Mouse (Mus musculus) spleen, embryonic (tissue): ENCODE measurements around the gene Mettl26.

ENCODE experiments used
- CTCF ChIA-PET: fragments of 350-600 bp; sonication (Branson Sonifier 250); formaldehyde crosslinking; loops from one replicate; lab custom pipeline; 2022; lab: Charles Lee

The Mettl26 gene

DNA sequence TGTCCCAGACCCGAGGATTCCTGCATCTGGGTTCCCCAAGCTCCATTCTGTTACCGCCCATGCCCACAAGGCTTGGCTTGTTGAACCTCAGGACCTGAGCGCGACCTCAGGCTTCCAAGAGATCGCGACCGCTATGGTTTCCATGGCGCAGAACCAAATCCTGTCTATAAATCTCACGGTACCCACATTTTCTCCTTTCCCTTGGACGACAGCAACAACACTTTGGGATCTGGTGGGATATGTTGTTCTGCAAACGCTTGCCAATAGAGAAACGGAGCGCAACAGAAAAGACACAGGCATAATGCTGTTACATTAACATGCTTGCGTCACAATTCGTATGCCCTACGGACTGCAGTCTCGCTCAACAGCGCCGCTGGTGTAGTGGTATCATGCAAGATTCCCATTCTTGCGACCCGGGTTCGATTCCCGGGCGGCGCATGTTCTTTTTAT, at the start of gene Mettl26:
Mettl26 (plus strand) TSS at position 354 of the 450 bp plus-strand sequence.
- CTCF ChIA-PET, result no interaction called here

DNA sequence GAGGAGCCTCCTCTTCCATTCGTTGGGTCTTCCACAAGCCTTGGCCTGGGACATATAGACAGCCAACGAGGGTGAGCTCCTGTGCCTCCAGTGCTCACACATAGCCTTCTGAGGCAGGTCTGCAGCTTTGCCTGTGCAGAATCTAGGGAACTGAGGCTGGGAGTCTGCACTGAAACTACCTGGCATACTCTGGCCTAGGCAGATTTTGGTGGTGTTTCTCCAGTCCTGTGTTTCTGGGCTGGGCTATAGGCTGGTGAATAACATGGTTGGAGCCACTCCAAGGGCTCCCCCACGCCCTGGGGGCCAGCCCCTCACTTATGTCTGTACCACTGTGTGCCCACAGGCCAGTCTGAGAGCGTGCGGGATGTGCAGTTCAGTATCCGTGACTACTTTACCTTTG, 49.6 kb upstream of the Mettl26 start:
- CTCF ChIA-PET, result no interaction called here

DNA sequence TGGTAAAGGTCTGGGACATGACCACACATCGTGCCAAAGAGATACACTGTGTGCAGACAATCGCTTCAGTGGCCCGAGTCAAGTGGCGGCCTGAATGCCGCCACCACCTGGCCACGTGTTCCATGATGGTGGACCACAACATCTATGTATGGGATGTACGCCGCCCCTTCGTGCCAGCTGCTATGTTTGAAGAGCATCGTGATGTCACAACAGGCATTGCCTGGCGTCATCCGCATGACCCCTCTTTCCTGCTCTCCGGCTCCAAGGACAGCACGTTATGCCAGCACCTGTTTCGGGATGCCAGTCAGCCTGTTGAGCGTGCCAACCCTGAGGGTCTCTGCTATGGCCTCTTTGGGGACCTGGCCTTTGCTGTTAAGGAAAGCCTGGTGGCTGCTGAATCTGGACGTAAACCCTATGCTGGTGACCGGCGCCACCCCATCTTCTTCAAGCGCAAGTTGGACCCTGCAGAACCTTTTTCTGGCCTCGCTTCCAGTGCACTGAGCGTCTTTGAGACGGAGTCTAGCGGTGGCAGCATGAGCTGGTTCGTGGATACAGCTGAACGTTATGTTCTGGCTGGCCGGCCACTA, 48.8 kb upstream of the Mettl26 start:
- CTCF ChIA-PET, result no interaction called here

- CTCF ChIA-PET, result no interaction called here
These were observed 47.9 kb upstream of the Mettl26 start for GRCm38 (mm10) chr17:25827011-25827410.

GRCm38 (mm10) chr17:25827546-25828222, 47.2 kb upstream of the Mettl26 start:
- CTCF ChIA-PET, result interaction anchor here (0.7 kb wide), 1 partner anchor 20 kb away, joined by 3 read pairs; no protein-coding TSS in a partner anchor

GRCm38 (mm10) chr17:25828223-25828594, 46.7 kb upstream of the Mettl26 start:
- CTCF ChIA-PET, result interaction anchor here (0.7 kb wide), 1 partner anchor 21 kb away, joined by 3 read pairs; no protein-coding TSS in a partner anchor

GRCm38 (mm10) chr17:25828712-25829557, 45.9 kb upstream of the Mettl26 start, which contains the start of gene Jmjd8:
Gene Jmjd8, plus strand, starts transcription at chr17:25828867.
- CTCF ChIA-PET, result interaction anchor here (0.7 kb wide), 1 partner anchor 21 kb away, joined by 3 read pairs; no protein-coding TSS in a partner anchor

DNA sequence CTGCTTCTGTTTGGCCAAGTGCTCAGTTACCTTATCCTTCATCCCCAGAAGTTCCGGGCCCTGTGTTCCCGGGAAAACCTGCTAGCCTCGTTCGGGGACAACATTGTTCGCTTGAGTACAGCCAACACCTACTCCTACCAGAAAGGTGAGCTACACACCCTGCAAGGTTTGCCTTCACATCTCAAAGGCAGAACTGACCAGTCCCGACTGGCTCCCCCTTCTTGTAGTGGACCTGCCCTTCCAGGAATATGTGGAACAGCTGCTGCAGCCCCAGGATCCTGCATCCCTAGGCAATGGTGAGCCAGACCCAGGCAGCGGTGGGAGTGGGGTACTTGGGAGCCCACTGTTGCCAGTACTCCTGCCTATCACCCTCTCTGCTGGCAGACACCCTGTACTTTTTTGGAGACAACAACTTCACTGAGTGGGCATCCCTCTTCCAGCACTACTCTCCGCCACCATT, 45.3 kb upstream of the Mettl26 start:
- CTCF ChIA-PET, result no interaction called here

- CTCF ChIA-PET, result no interaction called here
These were observed 44.6 kb upstream of the Mettl26 start for GRCm38 (mm10) chr17:25830200-25830753.

DNA sequence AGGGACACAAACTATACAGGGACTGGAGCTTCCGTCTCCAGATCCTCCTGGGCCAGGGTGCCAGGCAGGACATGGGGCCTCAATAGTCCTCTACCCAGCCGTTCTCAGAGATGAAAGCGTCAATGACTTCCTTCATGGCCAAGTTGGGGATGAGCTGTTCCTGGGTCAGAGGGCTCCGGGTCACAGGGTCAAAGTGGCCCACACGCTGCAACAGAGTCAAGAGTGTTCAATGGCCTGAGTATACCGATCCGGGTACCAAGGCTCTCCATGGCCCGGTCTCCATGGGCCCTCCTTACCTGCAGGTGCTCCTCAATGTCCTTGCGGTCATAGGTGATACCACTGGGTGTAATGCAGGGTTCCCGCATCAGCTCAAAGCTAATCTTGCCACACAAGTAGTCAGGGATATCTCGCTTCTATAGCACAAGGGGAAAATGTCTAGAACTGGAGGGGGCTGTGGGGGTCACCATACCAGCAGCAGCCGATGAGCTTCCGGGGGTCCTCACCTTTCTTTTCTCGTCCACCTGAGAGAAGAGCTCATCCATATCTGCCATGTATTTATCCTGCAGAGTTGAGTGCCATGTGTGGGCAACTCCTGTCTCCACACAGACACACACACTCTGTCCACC, 44.0 kb upstream of the Mettl26 start:
- CTCF ChIA-PET, result interaction anchor here (0.7 kb wide), 1 partner anchor 210 kb away, joined by 5 read pairs; no protein-coding TSS in a partner anchor

- CTCF ChIA-PET, result no interaction called here
These were observed 43.2 kb upstream of the Mettl26 start for GRCm38 (mm10) chr17:25831451-25832281.

DNA sequence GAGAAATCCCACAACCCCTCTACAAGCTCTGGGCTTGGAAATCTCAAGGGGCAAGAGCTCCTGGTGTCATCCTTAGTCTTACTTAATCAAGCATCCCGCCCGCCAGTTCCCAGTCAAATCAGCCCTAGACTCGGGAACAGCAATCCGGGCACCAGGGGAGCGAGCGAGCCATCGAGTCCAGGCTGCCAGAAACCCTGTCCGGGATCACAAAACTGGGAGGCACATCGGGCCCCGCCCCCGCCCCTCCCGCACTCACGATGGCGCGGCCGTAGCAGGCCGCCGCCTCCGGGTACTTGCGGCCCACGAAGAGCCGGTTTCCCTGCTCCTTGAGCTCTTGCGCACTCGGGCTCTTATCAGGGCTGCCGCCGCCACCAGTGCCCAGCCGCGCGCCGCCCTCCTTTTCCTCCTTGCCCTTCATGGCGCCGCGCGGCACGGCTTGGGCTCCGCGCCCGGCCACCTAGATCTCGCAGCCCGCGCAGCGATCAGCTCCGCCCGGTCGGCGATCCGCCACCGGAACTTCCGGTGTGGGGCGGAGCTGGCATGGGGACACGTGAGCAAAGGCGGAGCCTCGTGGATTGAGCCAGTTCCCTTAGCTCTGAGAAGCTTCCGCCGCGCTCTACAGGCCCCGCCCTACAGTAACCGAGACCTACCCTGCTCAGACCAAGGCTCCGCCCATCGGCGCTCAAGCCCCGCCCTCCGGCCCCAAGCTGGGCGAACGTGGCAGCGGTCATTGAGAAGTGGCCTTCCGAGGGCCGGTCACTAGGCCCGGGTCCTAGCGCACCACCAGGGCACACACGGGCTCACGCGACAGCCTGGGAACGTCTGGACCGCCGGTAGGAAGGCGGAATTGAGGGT, 42.2 kb upstream of the Mettl26 start:
- CTCF ChIA-PET, result interaction anchor here (0.6 to 1.4 kb wide), 4 partner anchors 15 to 29 kb away, joined by 3 to 4 read pairs (median 3); no protein-coding TSS in a partner anchor

- CTCF ChIA-PET, result interaction anchor here (0.5 to 1.4 kb wide), 4 partner anchors 15 to 58 kb away, joined by 3 to 4 read pairs (median 4); no protein-coding TSS in a partner anchor
These were observed 41.6 kb upstream of the Mettl26 start, which contains the start of gene Stub1 for GRCm38 (mm10) chr17:25833291-25833663. Gene Stub1, minus strand, starts transcription at chr17:25833404.

DNA sequence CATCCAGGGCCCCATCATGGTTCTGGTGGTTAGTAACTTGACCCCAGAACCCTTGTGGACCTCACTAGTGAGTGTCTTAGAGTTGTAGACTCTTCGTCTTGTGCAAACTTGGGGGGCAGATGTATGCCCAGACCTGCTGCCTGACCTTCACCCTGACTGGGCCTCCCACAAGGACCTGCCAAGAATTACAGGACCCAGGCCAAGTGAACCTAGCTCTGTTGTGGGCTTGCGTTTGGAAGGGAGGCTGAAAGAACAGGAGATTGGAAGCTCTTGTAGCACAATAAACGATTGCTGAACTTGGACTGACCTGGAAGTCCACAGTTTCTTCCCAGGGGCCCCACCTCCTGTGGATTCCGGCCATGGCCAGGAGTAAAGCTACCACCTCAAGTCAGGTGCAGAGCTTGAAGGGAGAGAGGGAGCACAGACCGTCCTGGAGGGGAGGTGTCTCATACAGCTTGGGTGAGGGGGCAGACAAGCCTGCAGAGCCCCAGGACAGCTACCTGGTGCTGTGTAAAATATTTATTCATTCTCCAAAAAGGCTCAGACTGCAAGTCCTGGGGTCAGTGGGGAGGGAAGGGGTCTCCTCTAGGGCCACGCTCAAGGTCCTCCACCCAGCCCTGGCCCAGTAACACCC, 40.8 kb upstream of the Mettl26 start:
- CTCF ChIA-PET, result interaction anchor here (0.5 to 1.4 kb wide), 4 partner anchors 8 to 60 kb away, joined by 3 to 4 read pairs (median 3); no protein-coding TSS in a partner anchor

- CTCF ChIA-PET, result interaction anchor here (0.5 to 0.7 kb wide), 4 partner anchors 8 to 61 kb away, joined by 3 read pairs; partner anchors contain the start of gene Rhot2
These were observed 40.2 kb upstream of the Mettl26 start for GRCm38 (mm10) chr17:25834595-25835222.

DNA sequence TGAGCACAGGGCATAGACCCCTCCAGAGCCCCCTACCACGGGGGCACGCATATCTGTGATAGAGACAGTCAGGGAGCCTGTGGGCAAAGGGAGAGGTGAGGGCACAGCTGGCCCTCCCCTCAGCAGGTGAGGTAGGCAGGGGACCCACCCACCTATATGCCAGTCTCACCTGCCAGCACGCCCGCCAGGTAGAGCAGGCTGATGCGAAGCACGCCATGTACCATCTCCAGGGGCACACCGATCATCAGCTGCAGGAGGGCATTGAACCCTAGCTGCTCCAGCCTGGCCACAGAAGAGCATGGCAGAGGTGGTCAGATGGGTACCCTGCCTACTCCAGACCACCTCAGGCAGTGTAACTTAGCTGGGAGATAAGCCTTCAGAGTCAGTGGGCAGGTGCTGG, 39.6 kb upstream of the Mettl26 start:
- CTCF ChIA-PET, result interaction anchor here (0.6 kb wide), 1 partner anchor 9 kb away, joined by 3 read pairs; the partner anchor contains the start of gene Rhot2

DNA sequence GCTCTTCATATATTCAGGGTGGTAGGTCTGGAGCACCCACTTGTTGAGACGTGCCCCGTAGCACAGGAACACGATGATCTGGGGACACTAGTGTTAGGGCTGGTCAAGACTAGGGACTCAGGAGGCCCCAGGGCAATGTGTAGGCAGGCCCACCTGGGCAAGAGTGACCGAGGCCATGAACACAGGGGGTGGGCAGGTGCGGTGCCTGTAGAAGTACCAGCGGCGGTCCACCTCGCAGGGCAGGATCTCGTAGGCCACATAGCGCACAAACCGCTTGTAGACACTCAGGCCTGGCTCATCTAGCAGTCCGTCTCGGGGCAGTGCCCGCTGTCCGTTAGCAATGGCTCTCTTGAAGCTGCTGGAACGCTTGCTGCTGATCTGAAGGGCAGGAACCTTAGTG, 39.1 kb upstream of the Mettl26 start:
- CTCF ChIA-PET, result no interaction called here
